Mouse (Mus musculus): ENCODE measurements around the gene Arhgap45.

Arhgap45 gene

DNA sequence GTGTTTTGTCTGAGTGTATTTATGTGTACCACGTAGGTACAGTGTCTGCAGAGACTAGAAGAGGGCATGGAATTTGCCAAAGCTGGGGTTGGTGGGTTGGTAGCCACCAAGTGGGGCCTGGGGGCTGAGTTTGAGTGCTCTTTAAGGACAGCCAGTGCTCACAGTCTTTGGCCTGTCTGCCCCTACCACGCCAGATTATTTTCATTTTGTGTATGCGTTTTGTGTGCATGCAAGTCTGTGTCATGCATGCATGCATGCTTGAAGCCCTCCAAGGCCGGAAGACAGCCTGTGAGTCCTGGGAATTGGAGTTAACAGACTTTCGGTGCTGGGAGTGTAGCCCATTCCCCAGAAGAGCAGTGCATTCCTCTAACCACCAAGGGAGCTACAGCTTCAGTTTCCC, 38.9 kb downstream of the Arhgap45 start:
- no peak for DNase-seq (ENCODE audit: low spot score in 2 of 2)

DNA sequence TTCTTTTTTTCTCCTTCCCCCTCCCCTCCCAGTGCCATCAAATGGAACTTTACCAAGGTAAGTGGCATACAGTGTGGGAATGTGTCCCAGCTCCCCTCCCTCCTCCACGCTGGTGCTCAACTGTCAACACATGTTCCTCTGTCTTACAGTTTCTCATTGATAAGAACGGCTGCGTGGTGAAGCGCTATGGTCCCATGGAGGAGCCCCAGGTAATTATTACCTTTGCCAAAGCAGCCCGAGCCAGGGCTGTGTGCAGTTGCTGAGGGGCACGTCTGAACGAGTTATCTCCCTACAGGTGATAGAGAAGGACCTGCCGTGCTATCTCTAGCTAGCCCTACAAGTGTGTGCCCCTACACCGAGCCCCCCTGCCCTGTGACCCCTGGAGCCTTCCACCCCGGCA, 39.4 kb downstream of the Arhgap45 start:
- DNase-seq (ENCODE audit: low spot score in 2 of 2) = no peak

DNA sequence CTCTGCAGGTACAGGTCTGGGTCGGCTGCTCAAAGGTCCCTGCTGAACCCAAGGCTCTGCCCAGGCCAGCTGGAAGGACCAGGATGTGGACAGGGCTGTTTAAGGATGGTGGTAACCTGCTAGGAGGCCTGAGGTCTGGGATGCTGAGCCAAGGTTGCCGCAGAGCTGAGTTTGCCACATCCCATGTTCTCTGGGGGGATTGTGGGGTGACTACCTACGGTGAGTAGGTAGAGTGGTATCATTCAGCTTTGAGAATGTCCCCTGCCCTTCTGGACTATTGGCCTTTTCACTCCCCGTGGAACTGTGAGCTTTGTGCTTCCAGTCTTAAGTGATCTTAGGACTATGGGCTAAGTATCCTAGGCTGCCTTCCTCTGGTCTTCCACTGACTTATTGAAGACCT, 40.1 kb downstream of the Arhgap45 start:
- DNase-seq (ENCODE audit: low spot score in 2 of 2) = no peak

DNA sequence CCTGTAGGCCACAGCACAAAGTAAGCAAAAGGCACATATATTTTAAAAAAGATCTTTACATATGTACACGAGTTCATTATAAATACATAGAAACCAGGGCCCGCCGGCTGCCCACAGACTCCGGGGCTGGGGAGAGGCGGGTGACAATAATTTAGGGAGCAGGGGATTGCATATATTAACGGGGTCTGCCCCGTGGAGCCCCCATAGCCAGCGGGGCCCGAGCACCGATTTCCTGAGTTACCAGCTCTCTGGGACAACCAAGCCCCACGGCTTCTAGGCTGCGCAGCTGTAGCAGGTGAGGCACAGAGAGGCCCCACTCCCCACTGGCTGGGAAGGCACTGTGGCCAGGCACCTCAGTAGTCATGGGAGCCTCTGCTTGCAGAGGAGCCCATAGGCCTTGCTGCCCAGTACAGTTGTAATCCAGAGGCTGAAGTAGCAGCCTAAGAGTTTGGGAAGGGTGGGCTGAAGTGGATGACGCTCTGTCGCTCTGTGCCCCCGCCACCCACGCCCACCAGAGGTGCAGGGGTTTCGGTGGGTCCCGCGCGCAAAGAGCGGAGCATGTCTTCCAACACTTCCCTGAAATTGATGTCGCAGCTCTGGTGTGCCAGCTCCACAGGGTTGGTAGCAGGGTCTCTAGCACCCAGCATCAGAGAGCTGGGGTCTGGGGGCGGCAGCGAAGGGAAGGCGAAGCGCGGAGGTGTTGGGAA, 40.7 kb downstream of the Arhgap45 start:
- DNase-seq (ENCODE audit: low spot score in 2 of 2) = no peak

DNA sequence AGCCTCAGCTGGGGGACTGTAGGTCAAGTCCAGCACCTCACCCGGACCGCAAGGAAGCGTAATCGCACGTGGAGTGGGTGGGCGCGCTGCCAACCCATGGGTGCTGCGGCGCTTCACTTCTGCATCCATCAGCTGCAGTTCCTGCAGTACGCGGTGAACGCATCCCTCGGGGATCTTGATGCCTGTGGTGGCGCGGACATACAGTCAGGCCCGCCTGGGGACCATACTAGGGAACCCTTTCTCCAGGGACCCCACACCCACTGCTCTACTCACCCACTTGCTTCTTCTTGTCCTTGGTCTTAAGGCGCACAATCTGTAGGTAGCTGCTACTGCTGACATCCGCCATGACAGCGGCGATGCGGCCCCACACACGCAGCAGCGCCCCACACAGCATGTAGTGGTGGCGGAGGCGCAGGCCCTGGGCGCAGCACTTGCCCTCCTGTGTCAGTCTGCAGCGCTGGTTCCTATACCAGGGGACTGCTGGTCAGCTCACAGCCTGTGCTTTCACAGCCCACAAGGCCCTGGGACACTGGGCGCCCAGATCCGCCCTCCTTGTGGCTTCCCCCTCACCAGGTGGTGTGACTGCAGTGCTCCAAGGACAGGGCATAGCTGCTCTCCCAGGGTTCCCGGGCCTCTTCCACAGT, 41.4 kb downstream of the Arhgap45 start:
- DNase-seq (ENCODE audit: low spot score in 2 of 2) = no peak

DNA sequence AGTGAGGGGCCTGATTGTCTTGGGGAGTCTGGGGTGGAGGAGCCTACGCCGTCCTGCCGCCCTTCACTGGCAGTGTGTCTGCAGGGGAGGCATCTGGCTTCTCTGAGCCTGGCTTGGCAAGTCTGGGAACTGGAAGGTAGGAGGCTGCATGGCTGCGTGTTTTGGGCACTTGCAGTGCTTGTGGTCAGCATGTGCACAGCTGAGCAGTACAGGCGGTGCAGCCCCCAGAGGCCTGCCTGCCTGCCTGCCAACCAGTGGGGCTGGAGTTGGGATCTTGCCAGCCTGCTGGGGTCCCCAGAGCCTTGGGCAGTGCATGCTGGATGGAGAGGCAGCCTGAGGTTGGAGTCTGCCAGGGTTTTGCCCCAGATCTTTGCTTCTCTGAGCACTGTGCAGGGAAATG, 46.7 kb downstream of the Arhgap45 start:
- DNase-seq (ENCODE audit: low spot score in 2 of 2) = no peak

DNA sequence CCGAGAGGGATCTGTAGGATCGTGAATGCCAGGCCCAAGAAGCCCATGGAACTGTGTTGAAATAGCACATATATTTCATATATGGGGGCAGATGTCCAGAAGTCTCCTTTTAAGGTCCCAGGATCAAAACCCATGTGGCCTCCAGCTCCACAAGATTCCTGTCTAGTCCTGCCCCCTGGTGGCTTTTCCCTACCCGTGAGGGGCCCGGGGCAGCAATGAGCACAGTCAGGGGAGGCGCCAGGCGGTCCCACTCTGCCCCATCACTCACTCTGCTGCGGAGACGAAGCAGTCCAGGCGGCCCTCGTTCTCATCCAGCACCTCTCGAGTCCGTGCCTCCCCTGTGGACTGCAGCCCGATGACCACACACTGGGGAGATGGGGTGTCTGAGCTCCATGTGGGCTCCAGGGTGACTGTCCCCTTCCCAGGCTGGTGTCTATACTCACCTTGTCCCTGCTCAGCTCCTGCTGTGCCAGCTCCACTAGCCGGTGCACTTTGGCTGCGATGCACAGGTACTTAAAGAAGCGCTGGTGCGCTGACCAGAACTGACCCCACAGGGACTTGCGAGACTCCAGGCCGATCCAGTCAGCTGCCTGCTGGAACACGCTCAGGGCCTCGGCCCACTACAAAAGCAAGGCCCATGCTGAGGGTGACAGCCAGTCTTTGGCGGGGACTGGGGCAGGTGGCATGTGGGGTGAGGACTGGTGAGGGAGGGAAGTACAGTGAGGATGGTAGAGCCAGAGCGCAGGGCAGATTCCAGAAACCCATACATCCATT, 47.6 kb downstream of the Arhgap45 start:
- DNase-seq (ENCODE audit: low spot score in 2 of 2) = no peak

DNA sequence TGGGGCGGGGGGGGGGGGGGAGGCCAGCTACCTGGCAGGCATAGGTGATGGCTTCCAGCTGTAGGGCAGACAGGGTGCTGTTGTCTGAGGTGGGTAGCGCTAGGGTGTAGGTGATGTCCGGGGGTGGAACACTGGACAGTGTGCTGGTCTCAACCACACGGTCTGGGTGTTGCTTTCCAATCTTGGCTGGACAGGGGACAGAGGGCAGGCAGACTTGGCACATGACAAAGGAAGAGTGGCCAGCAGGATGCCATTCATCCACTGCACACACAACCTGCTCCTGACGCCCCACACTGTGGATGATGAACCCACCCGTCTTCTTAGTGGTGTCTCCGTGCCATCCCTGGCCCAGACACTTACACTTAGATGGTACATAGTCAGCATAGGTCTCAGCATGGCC, 52.8 kb downstream of the Arhgap45 start:
- no peak for DNase-seq (ENCODE audit: low spot score in 2 of 2)

DNA sequence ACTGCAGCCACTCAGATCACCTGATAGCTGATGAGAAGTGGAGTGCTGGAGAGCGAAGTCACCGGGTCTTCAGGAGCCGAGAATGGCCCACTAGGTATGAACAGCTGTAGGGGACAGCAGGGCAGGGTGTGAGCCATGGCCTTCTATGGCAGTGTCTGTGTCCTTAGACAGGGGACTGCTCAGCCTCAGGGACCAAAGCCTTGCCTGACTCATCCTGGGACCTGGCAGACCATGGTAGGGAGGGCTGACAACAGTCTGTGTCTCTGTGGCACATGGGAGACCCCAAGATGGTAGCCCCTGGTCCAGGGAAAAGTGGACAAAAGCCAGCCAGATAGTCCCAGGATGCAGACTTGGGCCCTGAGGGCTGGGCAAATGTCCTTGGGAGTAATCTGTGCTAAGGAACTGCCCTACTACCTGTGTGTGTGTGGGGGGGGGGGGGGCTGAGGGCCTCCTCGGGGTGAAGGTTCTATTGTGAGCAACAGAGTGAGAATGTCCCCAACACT, 53.5 kb downstream of the Arhgap45 start:
- DNase-seq (ENCODE audit: low spot score in 2 of 2) = no peak

DNA sequence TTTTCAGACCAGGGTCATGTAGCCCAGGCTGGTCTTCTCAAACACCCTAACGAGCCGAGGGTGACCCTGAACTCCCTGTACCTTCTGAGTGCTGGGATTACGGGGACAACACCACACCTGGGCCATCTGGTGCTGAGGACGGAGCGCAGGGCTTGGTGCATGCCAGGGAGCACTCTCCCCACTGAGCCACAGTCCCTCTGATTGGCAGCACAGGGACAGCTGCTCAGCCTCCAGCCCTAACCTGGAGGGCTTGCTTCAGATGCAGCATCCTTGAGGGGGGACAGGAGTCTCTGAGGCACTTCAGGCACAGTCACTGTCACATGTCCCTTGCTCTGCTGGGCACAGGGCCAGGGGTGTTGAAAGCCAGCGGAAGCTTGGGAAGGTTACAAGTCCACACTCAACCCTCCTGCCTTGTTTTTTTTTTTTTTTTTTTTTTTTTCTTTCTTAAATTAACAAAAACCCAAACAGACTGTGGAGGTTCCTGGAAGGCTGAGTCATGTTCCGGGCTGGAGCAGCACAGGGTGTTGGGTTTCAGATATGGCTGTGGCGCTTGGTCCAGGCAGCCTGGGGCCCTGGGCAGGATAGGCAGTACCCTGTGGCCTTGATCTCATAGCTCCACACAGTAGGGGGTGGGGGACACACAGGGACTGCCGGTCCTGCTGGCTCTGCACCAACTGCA, 54.5 kb downstream of the Arhgap45 start:
- peak; percentile 74 to 75 for DNase-seq (ENCODE audit: low spot score in 2 of 2)

DNA sequence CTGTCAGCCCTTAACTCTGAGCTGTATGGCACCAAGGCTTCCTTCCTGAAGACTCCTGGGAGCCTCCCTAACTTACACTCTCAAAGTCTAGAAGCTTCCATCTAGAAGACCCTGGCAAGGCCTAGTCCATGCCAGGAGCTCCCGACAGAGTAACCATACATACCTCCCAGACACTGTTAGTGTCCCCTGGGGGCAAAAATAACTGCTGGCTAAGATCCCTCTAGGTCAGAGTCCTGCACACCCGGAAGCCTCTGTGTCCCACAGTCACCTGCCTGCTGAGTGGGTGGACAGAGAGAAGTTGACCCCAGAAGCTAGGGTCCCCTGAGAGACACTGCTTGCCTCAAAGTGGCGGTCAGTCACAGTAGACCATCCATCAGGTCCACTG, 55.1 kb downstream of the Arhgap45 start:
- no peak for DNase-seq (ENCODE audit: low spot score in 2 of 2)

DNA sequence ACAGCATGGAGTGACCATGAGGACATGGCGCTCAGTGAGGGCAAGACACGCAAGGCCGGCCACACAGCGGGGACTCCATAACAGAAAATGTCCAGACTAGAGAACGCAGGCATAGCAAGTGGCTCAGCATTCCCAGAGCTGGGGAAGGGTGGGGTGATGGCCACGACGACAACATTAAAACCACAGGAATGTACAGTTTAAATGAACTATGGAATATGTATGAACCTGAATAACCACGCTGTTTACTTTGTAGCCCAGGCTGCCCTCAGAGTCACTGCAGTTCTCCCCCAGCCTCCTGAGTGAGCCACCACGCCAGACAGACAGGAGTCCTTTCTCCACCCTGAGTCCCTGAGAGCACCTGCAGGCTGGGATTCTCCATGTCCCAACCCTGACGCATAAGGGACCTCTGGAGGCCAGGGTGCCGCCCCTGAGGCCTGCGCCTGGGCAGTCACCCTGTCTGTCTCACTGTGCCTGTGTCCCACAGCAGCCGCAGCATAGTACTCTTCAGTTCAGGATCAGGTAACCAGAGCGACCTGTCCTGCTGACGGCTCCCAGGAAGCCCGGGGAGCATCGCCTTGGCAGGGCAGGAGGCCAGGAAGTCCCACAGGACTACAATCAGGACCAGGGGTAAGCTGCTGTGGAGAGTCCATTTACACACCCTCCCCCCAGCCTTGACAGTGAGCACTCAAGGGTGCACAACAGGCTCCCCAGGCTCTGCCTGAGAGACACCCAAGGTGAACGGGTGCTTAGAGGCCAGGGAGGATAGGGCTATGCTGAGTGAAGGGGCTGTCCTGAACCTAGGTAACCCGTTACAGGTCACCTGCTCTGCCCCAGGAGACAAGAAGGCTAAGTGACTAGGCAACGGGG, 56.4 kb downstream of the Arhgap45 start:
- no peak for DNase-seq (ENCODE audit: low spot score in 2 of 2)

DNA sequence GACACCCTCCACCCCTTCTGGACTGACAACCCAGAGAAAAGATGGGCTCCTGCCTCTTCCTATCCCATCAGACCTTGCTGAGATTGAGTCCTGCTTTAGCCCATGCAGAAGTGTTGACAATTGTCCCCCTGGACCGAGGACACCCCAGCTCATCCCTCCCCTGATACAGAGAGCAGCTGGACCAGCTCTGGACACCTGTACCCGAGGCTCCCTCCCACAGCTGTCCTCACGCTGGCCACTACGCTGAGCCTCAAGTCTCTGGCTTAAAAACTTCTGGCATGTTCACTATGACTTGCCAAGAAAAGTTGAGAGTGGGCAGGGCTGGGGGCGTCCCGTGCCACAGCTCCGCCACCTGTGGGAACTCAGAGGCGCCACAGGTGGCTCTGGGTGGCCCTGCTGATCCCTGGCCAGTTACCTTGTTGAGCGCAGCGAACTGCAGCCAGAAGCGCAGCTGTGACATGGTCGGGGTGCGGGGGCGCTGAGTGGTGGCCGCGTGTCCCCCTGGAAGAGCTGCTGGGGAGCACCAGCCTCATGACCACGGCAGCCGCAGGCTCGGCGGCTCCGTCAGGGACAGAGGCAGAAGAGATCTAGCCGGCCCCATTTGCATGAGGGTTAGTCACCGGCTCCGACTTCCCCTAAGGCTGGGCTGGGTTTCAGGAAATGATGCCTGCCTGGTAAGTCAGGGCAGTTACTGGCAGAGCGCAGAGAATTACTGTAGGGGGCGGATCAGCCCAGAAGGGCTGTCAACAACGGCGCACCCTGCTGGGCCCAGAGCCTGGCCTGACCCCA, 58.6 kb downstream of the Arhgap45 start:
- DNase-seq (ENCODE audit: low spot score in 2 of 2) = peak; percentile 70 to 77

DNA sequence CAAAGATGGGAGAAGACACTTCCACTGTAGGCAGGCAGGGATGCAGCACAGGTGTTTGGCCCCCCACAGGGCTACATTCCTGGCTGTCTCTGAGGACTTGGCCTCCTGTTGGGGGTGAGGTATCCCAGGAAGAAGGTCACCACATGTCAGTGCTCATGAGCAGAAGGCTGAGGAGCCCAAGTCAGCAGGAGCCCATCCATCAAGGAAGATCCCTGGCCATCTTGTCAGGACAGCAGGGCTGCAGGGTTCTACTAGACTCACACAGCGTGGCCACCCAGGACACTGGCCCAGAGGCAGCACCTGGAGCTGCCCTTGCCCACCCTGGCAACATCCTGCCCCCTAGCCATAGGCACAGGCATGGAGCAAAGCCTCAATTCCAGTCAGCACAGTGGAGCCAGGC, 59.5 kb downstream of the Arhgap45 start:
- DNase-seq (ENCODE audit: low spot score in 2 of 2) = no peak

DNA sequence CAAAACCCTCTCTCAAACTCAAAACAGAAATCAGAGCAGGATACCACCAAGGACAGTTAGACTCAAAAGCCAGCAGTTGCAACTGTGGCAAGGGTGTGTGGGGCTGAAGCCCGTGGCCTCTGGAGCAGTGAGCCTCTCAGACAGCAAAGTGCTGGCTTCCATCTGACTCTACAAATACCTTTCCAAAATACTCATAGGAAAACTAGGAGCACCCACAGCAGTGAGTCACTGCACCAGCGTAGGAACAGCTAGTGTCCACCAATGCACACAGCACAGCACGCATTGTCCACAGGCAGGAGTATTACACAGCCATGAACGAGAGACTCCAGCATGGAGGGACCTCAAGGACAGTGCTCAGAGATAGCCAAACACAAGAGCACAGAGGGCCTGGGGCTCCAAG, 59.9 kb downstream of the Arhgap45 start:
- no peak for DNase-seq (ENCODE audit: low spot score in 2 of 2)

DNA sequence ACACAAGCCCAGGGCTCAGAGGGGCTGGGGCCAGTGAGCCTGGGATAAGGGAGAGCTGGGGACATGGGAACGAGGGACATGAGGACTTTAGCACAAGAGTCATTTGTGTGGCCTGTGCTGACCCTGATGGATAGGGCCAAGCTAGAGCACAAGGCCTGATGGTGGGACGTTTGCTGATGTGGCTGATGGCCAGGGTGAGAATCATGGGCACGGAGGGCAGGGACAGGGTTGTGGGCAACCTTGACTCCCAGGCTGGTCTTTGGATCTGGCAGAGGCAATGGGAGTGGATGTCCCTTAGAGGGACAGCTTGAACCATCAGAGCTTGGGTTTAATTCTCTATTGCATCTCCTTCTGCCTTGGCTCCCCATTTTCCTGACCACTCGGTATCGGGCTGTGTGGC, 60.9 kb downstream of the Arhgap45 start:
- DNase-seq (ENCODE audit: low spot score in 2 of 2) = no peak

DNA sequence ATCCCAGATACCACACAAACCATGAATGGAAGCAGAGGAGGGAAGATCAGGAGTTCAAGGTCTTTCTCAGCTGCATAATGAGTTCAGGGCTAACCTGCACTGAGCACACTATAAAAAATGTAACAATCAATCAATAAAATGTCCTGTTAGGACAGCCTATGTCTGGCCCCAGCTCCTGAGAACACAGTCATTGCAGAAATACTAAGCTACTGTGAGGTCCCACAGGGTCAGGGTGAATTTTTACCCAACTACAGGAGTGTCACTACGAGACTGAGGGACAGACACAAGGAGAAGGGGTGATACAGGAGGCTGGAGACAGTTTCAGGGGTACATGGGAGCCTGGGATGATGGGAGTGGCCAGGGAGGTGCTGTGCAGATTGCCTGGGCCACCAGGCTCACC, 61.9 kb downstream of the Arhgap45 start:
- no peak for DNase-seq (ENCODE audit: low spot score in 2 of 2)

DNA sequence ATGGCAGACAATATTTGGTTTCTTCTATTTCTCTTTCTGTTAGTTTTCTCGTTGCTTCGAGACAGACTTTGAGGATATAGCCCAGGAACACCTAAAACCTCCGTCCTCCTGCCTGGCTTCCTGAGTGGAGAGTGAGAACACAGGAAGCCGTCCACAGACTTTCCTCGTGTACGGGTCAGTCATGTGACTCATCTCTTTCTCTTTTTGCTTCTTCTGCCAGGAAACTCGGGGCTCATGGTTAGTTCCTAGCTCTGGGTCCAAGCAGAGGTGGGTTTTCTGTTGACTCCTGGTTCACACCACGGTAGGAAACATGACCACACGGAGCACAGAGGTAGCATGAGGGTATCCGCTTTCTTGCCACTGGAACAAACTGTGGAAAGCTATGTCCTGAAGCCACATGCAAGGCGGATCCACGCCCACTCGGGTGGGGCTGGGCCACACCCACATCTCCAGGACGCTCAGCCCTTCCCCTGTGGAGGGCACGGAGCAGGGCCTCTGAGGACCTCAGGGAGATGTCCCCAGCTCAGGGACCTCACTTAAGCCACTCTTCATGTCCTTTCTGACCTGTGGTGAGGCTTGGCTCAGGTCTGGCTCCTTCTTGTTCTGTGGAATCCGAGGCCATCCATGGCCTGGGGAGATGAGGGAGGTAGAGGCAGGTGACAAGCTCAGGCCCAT, 64.1 kb downstream of the Arhgap45 start:
- DNase-seq (ENCODE audit: low spot score in 2 of 2) = no peak
